Mouse (Mus musculus): ENCODE data around the gene Gpr146. TPM values are rescaled to one million over a fixed set of nuclear protein-coding genes. Genes with fewer than 3 reads are reported as not detected.
"Not testable (repeated sequence)": the region's sequence is repeated elsewhere in the genome, so short reads cannot be mapped to it uniquely, and the experiment has no call there.

Gpr146 gene
- polyA plus RNA-seq (2012; ENCODE audit: insufficient read depth, insufficient read length, missing spikeins), result 34.5 and 34.7 TPM in 2 replicates

DNA sequence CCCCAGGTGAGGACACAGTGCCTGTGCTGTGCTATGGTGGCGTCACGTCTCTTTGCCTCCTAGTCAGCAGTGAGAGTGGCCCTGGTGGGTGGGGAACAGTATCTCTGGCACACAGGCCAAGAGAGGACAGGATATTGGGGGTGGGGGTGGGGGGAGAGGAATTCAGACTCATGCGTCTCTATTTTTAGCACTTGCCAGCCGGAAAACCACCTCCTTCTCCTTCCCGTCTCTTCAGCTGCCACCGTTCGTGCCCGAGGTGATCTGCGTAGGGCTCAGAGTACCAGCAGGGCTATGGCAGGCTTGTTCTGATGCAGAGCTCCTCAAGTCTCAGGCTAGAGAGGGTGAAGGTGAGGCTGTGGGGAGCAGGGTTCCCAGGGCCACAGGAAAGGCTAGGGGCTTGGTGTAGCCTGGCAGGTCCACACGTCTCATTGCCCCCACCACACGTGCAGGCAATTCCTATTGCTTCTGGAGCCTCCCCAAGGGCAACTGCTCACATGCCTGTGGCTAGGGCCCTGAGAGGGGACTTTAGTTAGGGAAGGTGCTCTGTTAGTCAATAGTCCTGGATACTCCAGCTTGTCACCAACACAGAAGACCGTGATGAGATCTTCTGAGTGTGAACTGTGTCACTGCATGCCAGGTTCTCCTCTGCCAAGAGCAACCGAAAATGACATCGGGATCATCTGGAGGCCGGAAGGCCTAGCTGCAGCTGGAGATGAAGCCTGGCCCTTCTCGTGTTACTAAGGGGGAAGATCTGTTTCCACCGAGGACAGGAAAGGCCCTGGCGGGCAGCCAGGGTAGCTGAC lies at the start of gene Gpr146:
Gene Gpr146 (plus strand): TSS at position 230 of the 803 bp plus-strand sequence.
- Histone ChIP-seq H3K4me3 (ENCODE audit: insufficient read depth, low read length) (peak within 1 kb of the TSS; percentile 51), H3K27ac (ENCODE audit: insufficient read depth, low read depth, low read length) (peak within 1 kb of the TSS; percentile 98), H3K4me1 (ENCODE audit: control insufficient read depth, insufficient read depth, low read length) (peaks cover 61% of the 10 kb centered on the region)
- TF ChIP-seq POLR2A (IDR thresholded peaks at IDR 0.05; ENCODE audit: borderline replicate concordance, low read depth, low read length), result no peak
- TF ChIP-seq CTCF (IDR thresholded peaks at IDR 0.05; ENCODE audit: low read depth, low read length), result no peak

DNA sequence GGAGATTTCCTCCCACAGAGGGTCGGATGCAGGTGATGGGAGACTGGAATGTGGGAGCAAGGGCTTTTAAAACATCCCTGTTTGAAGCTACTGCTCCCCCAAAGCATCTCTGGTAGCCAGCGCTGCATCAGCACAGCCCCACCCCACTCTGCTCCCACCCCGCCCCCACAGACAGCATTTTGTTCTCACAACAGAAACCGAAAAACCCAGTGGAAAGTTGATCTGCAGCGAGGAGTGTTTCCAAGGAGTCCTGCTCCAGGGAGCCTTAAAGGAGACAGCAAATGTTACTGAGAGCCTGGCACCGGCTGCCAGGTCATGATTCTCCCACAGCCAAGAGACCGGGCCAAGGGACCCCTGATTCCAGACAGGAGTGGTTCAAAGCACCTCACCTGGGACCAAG lies 46.7 kb upstream of the Gpr146 start:
- H3K27ac ChIP-seq (ENCODE audit: insufficient read depth, low read depth, low read length), result no peak overlapping the region

DNA sequence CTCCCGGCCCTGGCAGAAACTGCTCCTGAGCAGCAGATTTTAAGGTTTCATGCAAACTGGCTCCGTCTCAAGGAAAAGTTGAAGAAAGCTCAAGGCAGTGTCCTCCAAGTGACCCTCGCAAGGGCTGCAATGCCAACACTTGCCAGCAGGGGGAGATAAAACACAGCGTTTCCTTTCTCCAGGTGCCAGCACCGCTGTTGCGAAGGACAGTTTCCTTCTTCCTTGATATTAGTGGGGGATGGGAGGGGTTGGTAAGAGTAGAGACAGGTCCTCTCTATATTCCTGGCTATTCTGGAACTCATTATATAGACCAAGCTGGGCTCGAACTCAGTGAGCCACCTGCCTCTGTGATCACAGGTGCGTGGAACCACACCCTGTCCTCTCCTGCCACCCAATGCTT lies 45.8 kb upstream of the Gpr146 start:
- Histone ChIP-seq H3K4me3 (ENCODE audit: insufficient read depth, low read length) (no peak overlapping the region), H3K27ac (ENCODE audit: insufficient read depth, low read depth, low read length) (no peak overlapping the region), H3K4me1 (ENCODE audit: control insufficient read depth, insufficient read depth, low read length) (peaks cover 18% of the 10 kb centered on the region)
- peak; percentile 92 for TF ChIP-seq CTCF (IDR thresholded peaks at IDR 0.05; ENCODE audit: low read depth, low read length)
- no peak for TF ChIP-seq POLR2A (IDR thresholded peaks at IDR 0.05; ENCODE audit: borderline replicate concordance, low read depth, low read length)

More for the DNA sequence above, 46.7 kb upstream of the Gpr146 start:
- Histone ChIP-seq H3K4me1 (ENCODE audit: control insufficient read depth, insufficient read depth, low read length) (peaks cover 27% of the 10 kb centered on the region), H3K4me3 (ENCODE audit: insufficient read depth, low read length) (no peak overlapping the region)
- TF ChIP-seq POLR2A (IDR thresholded peaks at IDR 0.05; ENCODE audit: borderline replicate concordance, low read depth, low read length), result no peak
- TF ChIP-seq CTCF (IDR thresholded peaks at IDR 0.05; ENCODE audit: low read depth, low read length), result no peak

DNA sequence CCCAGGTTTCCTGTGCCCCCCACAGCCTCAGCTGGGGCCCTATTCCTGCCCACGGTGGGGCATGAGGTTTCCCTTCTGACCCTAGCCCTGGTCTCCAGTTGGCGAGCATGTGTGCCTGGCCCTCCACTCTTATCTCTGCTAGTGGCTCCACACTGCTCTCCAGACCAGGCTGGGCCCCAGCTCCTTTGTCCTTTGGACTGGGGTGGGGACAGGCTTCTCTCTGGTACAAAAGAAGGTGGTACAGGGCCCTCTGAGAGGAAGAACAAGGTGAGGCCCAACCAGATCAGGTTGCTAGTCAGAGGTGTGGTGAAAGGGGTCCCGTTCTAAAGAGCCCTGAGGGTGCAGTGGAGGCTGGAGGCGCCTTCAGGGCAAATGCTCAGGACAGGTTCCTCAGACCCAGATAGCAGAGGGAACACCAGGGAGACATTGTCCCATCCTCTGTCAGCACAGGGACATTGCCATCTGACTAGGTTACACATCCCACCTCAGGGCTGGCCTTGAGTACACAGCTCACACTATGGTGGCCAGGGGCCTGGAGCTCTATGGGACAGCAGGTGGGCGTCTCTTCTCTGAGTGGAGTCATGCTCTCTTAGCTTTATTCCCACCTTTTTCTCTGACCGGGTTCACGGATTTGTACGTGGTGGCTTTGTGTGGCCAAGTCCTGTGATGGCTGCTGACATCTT lies 44.8 kb upstream of the Gpr146 start:
- Histone ChIP-seq H3K4me1 (ENCODE audit: control insufficient read depth, insufficient read depth, low read length) (peaks cover 8% of the 10 kb centered on the region), H3K27ac (ENCODE audit: insufficient read depth, low read depth, low read length) (no peak overlapping the region), H3K4me3 (ENCODE audit: insufficient read depth, low read length) (no peak overlapping the region)
- no peak for TF ChIP-seq CTCF (IDR thresholded peaks at IDR 0.05; ENCODE audit: low read depth, low read length)
- no peak for TF ChIP-seq POLR2A (IDR thresholded peaks at IDR 0.05; ENCODE audit: borderline replicate concordance, low read depth, low read length)

DNA sequence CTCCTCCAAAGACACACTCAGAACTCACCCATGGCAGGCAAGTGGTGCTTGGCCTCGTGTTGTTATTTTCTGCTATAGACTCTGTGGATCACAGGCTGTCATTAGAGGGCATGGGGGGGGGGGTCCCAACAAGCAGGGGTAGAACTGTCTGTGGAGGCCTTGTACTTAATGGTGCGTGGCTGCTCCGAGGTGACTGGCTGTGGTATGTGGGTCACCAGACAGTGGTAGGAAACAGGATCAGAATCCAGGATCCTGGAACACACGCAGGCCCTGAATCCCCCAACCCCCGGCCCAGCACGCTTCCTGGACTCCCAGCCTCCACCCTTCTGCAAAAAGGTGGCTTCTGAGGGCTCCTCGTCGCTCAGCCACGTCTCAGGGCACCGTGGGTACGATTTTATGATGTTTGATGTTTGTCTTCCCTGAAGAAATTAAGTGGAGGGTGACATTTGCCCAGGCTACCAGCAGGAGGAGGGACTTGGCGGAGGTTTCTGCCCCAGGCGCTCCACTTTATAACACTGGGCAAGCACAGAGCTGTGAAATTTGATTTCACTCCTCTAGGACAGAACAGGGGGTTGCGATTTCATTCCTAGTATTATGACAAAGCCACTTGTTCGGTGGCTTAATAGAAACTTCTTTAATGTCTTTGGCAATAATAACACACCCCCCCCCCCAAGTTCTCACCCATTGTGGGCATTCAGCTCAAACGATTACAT lies 44.0 kb upstream of the Gpr146 start:
- Histone ChIP-seq H3K4me1 (ENCODE audit: control insufficient read depth, insufficient read depth, low read length) (peaks cover 8% of the 10 kb centered on the region), H3K4me3 (ENCODE audit: insufficient read depth, low read length) (no peak overlapping the region), H3K27ac (ENCODE audit: insufficient read depth, low read depth, low read length) (no peak overlapping the region)
- no peak for TF ChIP-seq CTCF (IDR thresholded peaks at IDR 0.05; ENCODE audit: low read depth, low read length)
- no peak for TF ChIP-seq POLR2A (IDR thresholded peaks at IDR 0.05; ENCODE audit: borderline replicate concordance, low read depth, low read length)

DNA sequence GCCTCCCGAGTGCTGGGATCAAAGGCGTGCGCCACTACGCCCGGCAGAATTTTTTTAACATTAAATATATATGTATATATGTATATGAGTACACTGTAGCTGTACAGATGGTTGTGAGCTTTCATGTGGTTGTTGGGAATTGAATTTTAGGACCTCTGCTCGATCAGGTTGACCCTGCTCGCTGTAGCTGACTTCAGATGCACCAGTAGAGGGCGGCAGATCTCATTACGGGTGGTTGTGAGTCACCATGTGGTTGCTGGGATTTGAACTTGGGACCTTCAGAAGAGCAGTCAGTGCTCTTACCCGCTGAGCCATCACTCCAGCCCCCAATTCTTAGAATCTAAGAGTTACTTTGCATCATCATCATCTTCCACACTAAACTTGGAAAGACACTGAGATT lies 43.1 kb upstream of the Gpr146 start:
- H3K4me3 ChIP-seq (ENCODE audit: insufficient read depth, low read length); H3K27ac ChIP-seq (ENCODE audit: insufficient read depth, low read depth, low read length): not testable (repeated sequence)
- H3K4me1 ChIP-seq (ENCODE audit: control insufficient read depth, insufficient read depth, low read length), result peaks cover 12% of the 10 kb centered on the region

DNA sequence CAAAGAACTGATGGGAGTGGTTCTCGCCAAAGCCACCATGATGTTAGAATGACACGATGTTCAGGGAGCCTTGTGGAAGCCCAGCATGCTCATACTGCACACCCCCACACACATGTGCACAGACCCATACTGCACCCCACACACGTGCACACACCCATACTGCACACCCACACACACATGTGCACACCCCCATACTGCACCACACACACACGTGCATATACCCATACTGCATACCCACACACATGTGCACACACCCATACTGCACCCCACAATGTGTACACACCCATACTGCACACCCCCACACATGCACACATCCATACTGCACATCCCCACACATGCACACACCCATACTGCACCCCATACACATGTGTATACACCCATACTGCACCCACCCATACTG lies 41.9 kb upstream of the Gpr146 start:
- H3K27ac ChIP-seq (ENCODE audit: insufficient read depth, low read depth, low read length), result no peak overlapping the region
- no peak for TF ChIP-seq CTCF (IDR thresholded peaks at IDR 0.05; ENCODE audit: low read depth, low read length)
- TF ChIP-seq POLR2A (IDR thresholded peaks at IDR 0.05; ENCODE audit: borderline replicate concordance, low read depth, low read length), result no peak
- no peak overlapping the region for H3K4me3 ChIP-seq (ENCODE audit: insufficient read depth, low read length)
- peaks cover 12% of the 10 kb centered on the region for H3K4me1 ChIP-seq (ENCODE audit: control insufficient read depth, insufficient read depth, low read length)

DNA sequence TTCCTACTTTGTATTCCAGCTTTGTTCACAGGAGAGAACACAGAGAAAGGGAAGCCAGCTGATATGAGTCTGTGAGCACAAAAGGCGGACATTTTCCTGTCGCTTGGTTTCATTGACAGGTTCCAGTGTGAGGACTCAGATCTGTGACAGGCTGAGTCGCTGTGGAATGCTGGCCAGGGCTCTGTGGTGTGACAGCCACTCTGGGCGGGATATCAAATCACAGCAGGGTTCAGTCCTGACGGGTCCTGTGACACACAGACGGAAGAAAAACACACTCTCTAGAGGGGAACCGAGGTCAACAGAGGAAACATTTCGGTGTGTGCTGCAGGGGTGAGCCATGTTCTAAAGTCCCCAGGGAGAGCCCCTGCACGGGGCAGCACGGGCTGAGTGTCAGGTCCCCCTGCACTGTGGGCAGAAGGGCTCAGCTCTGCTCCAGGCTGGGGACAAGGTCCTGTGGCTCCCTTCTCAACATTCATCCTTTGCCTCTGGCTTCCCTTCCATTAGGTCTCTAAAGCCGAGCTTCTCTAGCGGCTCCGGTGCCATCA lies 39.6 kb upstream of the Gpr146 start:
- peaks cover 15% of the 10 kb centered on the region for H3K4me1 ChIP-seq (ENCODE audit: control insufficient read depth, insufficient read depth, low read length)
- no peak overlapping the region for H3K4me3 ChIP-seq (ENCODE audit: insufficient read depth, low read length)
- TF ChIP-seq POLR2A (IDR thresholded peaks at IDR 0.05; ENCODE audit: borderline replicate concordance, low read depth, low read length) (no peak), CTCF (IDR thresholded peaks at IDR 0.05; ENCODE audit: low read depth, low read length) (no peak)
- peak overlapping the region; percentile 24; the same call in 1 of the 2 replicates for H3K27ac ChIP-seq (ENCODE audit: insufficient read depth, low read depth, low read length)

DNA sequence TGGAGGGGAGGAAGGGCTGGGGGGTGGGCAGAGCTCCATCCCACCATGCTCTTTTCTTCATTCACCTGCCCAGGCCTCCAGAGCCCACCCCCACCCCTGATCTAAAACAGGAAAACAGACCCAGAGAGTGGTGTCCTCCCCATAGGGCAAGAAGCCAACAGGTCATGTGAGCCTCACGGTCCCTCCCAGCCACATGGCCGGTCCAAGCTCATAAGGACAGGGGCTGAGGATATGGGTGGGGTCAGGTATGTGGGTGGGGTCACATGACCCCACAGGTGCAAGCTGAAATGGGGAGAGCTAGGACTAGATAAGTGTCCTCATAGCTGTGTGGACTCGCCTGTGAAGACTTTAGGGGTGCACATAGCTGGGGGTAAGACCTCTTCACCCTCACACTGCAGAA lies 39.1 kb upstream of the Gpr146 start:
- H3K27ac ChIP-seq (ENCODE audit: insufficient read depth, low read depth, low read length), result no peak overlapping the region
- peaks cover 19% of the 10 kb centered on the region for H3K4me1 ChIP-seq (ENCODE audit: control insufficient read depth, insufficient read depth, low read length)
- no peak overlapping the region for H3K4me3 ChIP-seq (ENCODE audit: insufficient read depth, low read length)
- no peak for TF ChIP-seq CTCF (IDR thresholded peaks at IDR 0.05; ENCODE audit: low read depth, low read length)
- TF ChIP-seq POLR2A (IDR thresholded peaks at IDR 0.05; ENCODE audit: borderline replicate concordance, low read depth, low read length), result no peak

All from bone marrow macrophage, adult 2 months (primary cell).